Mouse (Mus musculus): ENCODE data around the gene Fam149a. TPM values are rescaled to one million over a fixed set of nuclear protein-coding genes. Genes with fewer than 3 reads are reported as not detected.

Fam149a gene
- 3.4 TPM for polyA plus RNA-seq (2014; fragmentation: Illumina TruSeq; extraction: RNeasy Lipid Tissue Mini Kit (QIAGEN cat#74804); ENCODE audit: low read depth, low replicate concordance)

DNA sequence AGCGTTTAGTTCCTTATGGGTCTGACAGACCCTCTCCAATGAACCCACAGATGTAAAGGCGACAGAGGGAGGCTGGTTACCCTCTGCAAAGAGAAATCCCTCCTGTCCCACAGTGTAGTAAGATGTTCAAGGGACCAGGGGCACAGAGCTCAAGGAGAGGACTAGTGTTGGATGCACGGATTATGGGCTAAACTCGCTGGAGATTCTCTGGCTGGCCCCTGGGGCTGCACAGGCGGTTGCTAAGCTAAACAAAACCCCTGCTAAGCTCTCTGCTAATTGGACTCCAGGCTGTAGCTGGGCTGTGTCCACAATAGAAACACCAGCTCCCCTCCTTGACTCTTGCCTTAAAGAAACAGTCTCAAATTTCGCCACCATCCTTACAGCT lies at the start of gene Fam149a:
Fam149a (minus strand) TSS at position 329 of the 385 bp plus-strand sequence.

GRCm38 (mm10) chr8:45410882-45411281 lies 28.8 kb upstream of the Fam149a start, which contains the start of gene Tlr3:
TSS of gene Tlr3 (minus strand) at chr8:45411080.

DNA sequence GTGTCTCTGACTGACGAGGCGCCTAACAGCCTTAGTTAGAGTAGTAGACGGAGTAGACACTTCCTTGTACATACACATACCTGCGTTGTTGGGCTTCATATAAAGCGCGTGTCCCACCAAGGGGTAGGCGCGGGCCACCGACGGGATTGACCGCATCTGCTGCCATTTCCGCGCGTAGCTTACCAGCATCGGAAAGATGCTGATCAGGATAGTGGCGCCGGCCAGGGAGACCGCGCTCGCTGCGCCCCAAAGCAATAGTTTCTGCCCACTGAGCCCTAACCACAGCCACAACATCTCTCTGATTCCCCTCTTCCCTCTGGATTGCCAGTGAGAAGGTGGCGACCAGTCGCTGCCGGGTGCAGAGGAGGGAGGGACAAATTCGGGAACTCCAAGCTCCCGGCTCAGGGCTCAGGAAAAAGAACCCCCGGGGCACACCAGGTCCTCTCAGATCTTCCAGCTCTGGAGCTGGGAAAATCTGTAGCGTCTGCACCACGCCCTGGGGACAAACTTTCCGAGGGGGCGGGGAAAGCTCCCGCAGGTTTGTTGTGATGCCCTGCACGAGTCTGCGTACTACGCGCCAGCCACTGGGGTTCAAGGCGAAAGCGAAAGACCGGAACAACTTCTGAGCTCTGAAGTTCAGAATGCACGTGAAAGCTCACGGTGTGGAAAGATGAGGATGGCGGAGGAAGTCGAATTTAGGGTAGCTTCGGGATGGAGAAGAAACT lies 49.2 kb downstream of the Fam149a start, which contains the start of gene Cyp4v3:
Cyp4v3 (minus strand) TSS at position 532 of the 725 bp plus-strand sequence.

DNA sequence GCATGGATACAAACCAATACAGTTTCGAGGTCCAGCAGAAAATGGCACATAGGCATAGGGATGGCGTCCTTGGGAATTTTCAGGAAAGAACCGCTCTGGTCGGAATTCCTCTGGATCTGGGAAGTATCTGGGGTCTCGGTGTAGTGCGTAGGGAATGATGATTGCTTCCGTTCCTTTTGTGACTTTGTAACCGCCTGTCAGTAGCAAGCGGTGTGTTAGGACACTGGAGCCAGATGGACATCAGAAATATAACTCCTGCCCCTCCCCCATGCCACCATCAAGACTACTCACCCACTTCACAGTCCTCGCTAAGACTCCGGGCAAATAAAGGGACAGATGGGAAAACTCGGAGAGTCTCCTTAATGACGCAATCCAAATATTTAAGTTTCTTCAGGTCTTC lies 73.7 kb downstream of the Fam149a start, which contains the start of gene Gm45753:
Gm45753 (minus strand) TSS at position 101 of the 400 bp plus-strand sequence.

DNA sequence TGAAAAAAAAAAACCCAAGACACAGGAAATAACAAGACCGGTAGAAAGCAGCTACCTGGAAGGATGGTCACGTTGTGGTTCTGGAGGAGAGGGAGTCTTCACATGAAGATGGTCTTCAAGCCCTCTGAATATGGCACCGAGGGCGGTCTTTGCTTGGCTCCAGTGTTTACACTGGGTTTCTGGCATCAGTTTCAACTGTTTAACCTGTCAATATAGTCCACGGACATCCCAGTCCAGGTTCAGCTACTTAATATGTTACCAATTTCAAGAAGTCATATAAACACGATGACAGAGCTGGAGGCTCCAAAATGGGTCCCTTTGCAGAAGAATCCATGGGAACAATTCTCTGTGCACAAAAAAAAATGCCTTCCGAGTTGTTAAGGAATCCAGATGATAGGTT lies 87.4 kb downstream of the Fam149a start, which contains the start of gene Klkb1:
Klkb1 (minus strand) TSS at position 173 of the 400 bp plus-strand sequence.

Other genes starting within 250 kb of the Fam149a start
- gene F11, start 120.3 kb downstream of the Fam149a start, polyA plus RNA-seq (2014; fragmentation: Illumina TruSeq; extraction: RNeasy Lipid Tissue Mini Kit (QIAGEN cat#74804); ENCODE audit: low read depth, low replicate concordance), result not detected
- not detected for gene Klkb1, start 87.4 kb downstream of the Fam149a start, polyA plus RNA-seq (2014; fragmentation: Illumina TruSeq; extraction: RNeasy Lipid Tissue Mini Kit (QIAGEN cat#74804); ENCODE audit: low read depth, low replicate concordance)
- gene Gm45753, start 73.8 kb downstream of the Fam149a start, polyA plus RNA-seq (2014; fragmentation: Illumina TruSeq; extraction: RNeasy Lipid Tissue Mini Kit (QIAGEN cat#74804); ENCODE audit: low read depth, low replicate concordance), result not detected
- gene Cyp4v3, start 49.1 kb downstream of the Fam149a start, polyA plus RNA-seq (2014; fragmentation: Illumina TruSeq; extraction: RNeasy Lipid Tissue Mini Kit (QIAGEN cat#74804); ENCODE audit: low read depth, low replicate concordance), result 3.0 TPM
- gene Tlr3, start 28.8 kb upstream of the Fam149a start, polyA plus RNA-seq (2014; fragmentation: Illumina TruSeq; extraction: RNeasy Lipid Tissue Mini Kit (QIAGEN cat#74804); ENCODE audit: low read depth, low replicate concordance), result 7.8 TPM
- gene Sorbs2, start 125.5 kb upstream of the Fam149a start, polyA plus RNA-seq (2014; fragmentation: Illumina TruSeq; extraction: RNeasy Lipid Tissue Mini Kit (QIAGEN cat#74804); ENCODE audit: low read depth, low replicate concordance), result 303 TPM

Measured in heart, adult 10 weeks (tissue).